Mouse (Mus musculus) testis, adult 2 months (tissue): Measurements from ENCODE around the gene Itgb3. TPM values are rescaled to one million over a fixed set of nuclear protein-coding genes. Genes with fewer than 3 reads are reported as not detected.
"Not testable (repeated sequence)": the region's sequence is repeated elsewhere in the genome, so short reads cannot be mapped to it uniquely, and the experiment has no call there.

ENCODE experiments used
- H3K27ac ChIP-seq: fragments of 200-500 bp; 2 replicates; pipeline ENCODE4 v1.5.1; 2012; ENCODE audit warnings: low read depth, low read length; ENCODE audit not compliant: control insufficient read depth, insufficient read depth
- H3K27me3 ChIP-seq: fragments of 200-500 bp; 2 replicates; pipeline ENCODE4 v1.6.1; 2012; ENCODE audit warnings: mild to moderate bottlenecking, low read length, moderate library complexity; ENCODE audit not compliant: control insufficient read depth, insufficient read depth
- H3K36me3 ChIP-seq: fragments of 200-500 bp; 2 replicates; pipeline ENCODE4 v1.6.1; 2012; ENCODE audit warnings: mild to moderate bottlenecking, low read length; ENCODE audit not compliant: control insufficient read depth, insufficient read depth
- H3K4me1 ChIP-seq: fragments of 200-500 bp; 2 replicates; pipeline ENCODE4 v1.6.1; 2012; ENCODE audit warnings: low read length; ENCODE audit not compliant: control insufficient read depth, insufficient read depth
- H3K4me3 ChIP-seq: fragments of 200-500 bp; 2 replicates; pipeline ENCODE4 v1.5.1; 2012; ENCODE audit warnings: low read depth, mild to moderate bottlenecking, low read length, moderate library complexity, mixed read lengths; ENCODE audit not compliant: control insufficient read depth
- CTCF ChIP-seq: fragments of 200-500 bp; IDR thresholded peaks from 2 replicates; pipeline ENCODE4 v1.5.1; 2012; ENCODE audit warnings: low read depth, mild to moderate bottlenecking, inconsistent platforms, low read length, moderate library complexity; ENCODE audit not compliant: control insufficient read depth, insufficient read depth, insufficient replicate concordance
- POLR2A ChIP-seq: fragments of 200-500 bp; IDR thresholded peaks from 2 replicates; pipeline ENCODE4 v1.6.1; 2012; ENCODE audit warnings: low read depth, mild to moderate bottlenecking, inconsistent platforms, low read length, moderate library complexity; ENCODE audit not compliant: control insufficient read depth
- polyA plus RNA-seq: library from polyadenylated mRNA; depleted of rRNA; stranded (reverse); fragments of >200 nt; gene quantifications from 2 replicates; pipeline ENCODE4 v1.2.3, GENCODE M21; 2012

The Itgb3 gene
- polyA plus RNA-seq, 1 experiment, result 1.4 TPM

DNA sequence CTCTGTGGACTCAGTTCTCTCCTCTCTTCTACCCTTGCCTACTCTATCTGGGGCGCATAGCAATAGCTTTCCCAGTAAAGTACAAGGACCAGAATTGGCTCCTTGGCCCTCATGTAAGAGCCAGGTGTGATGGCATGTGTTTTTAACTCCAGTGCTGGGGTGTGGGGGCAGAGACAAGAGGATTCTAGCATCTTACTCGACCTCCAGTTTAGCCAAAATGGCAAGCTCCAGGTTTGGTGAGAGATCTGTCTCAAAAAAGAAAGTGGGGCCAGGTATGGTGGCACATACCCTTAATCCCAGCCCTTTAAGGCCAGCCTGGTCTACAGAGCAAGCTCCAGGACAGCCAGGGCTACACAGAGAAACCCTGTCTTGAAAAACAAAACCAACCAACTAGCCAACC, 41.0 kb upstream of the Itgb3 start:
- Histone ChIP-seq H3K36me3 (no peaks in the 10 kb centered on the region), H3K27me3 (no peaks in the 10 kb centered on the region), H3K4me1 (peaks cover 2% of the 10 kb centered on the region), H3K4me3 (no peak overlapping the region), H3K27ac (no peak overlapping the region)
- TF ChIP-seq CTCF, result no peak
- no peak for TF ChIP-seq POLR2A

DNA sequence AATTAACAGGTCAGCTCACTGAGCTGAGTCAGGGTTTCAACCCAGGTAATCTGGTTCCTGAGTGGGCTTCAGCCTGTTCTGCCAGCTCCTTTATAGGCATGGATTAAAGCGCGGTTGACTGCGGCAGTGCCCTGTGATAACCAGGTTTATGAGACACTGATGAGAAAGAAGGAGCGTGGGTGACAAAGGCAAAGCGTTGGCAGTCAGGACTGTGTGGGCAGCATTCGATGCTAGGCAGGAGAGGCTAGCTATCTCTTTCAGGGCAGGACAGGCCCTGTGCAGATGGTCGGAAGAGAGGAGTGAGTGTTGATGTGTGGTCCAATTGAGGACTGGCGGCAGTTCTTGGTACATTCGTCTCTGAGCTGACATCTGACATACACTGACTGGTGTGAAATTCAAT, 40.1 kb upstream of the Itgb3 start:
- Histone ChIP-seq H3K4me3 (no peak overlapping the region), H3K27ac (no peak overlapping the region), H3K27me3 (no peaks in the 10 kb centered on the region), H3K4me1 (peaks cover 2% of the 10 kb centered on the region), H3K36me3 (no peaks in the 10 kb centered on the region)
- no peak for TF ChIP-seq POLR2A
- TF ChIP-seq CTCF, result no peak

- Histone ChIP-seq H3K27ac (no peak overlapping the region), H3K36me3 (no peaks in the 10 kb centered on the region), H3K4me1 (peaks cover 2% of the 10 kb centered on the region), H3K27me3 (no peaks in the 10 kb centered on the region), H3K4me3 (no peak overlapping the region)
- TF ChIP-seq CTCF, result no peak
- no peak for TF ChIP-seq POLR2A
Observed at GRCm38 (mm10) chr11:104568326-104568725, 39.5 kb upstream of the Itgb3 start.

DNA sequence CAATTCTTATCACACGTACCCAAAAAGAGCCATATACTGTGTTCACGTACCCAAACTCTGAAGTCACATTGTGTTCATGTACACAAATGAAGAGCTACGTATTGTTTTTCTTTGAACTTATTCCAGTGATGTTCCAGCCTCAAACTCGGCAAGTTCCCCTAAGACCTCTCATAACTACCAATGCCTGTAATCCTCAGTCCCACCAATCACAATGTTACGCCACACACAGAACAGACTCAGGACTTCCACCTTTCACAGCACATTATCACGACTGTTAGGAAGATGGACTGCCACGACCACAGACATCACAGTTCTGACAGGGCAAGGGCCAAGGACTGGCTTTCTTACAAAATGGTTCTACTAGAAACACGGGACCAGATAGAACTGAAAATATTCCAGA, 37.3 kb upstream of the Itgb3 start:
- H3K4me1 ChIP-seq, H3K36me3 ChIP-seq, H3K27me3 ChIP-seq, H3K4me3 ChIP-seq, H3K27ac ChIP-seq: not testable (repeated sequence)

- H3K4me3 ChIP-seq, result peak overlapping the region; percentile 17
- not testable (repeated sequence) for H3K27ac ChIP-seq, H3K27me3 ChIP-seq, H3K4me1 ChIP-seq, H3K36me3 ChIP-seq
Observed at GRCm38 (mm10) chr11:104571373-104571772, 36.4 kb upstream of the Itgb3 start.

DNA sequence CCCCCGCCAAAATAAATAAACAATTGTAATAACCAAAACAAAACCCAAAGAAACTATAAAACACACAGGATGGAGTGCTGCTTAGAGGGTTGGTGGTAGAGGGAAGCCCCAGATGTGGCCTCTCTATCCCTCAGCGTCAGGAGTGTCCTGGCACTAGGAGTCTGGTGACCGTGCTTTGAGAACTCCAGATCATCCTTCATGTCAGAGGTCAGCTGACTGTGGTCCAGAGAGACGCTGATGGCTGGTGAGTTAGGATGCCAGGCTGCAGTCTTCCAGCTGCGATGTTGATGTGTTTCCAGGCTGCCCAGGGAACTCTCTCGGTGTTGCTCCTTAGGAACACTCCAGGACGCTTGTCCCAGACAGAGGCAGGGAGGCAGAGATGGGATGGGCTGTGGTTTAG, 35.7 kb upstream of the Itgb3 start:
- Histone ChIP-seq H3K36me3 (no peaks in the 10 kb centered on the region), H3K4me1 (peaks cover 2% of the 10 kb centered on the region), H3K27me3 (no peaks in the 10 kb centered on the region), H3K4me3 (no peak overlapping the region), H3K27ac (no peak overlapping the region)
- TF ChIP-seq POLR2A (no peak), CTCF (no peak)

DNA sequence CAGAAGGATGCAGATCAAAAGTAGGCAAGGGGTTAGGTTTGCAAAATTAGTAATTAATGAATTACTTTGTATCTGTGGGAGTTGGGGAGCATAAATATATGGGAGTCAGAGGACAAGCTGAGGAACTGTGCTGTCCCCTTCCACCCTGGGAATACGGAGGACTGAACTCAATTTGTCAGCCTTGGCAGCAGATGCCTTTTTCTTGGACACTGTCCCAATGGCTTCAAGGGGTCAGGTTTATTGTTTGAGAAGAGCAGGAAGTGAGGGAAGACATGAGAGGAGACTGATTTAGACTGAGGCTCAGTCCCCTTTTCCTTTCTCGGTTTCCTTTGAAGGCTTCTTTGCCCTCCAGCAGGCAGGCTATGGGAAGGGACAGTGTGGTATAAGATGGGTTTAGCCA, 35.2 kb upstream of the Itgb3 start:
- no peak overlapping the region for H3K4me3 ChIP-seq
- H3K4me1 ChIP-seq, result peaks cover 2% of the 10 kb centered on the region
- no peak overlapping the region for H3K27ac ChIP-seq
- H3K27me3 ChIP-seq, result no peaks in the 10 kb centered on the region
- no peaks in the 10 kb centered on the region for H3K36me3 ChIP-seq
- TF ChIP-seq POLR2A (no peak), CTCF (no peak)

GRCm38 (mm10) chr11:104576772-104577612, 30.8 kb upstream of the Itgb3 start:
- no peak overlapping the region for H3K4me3 ChIP-seq
- H3K4me1 ChIP-seq, result peaks cover 3% of the 10 kb centered on the region
- H3K36me3 ChIP-seq, result no peaks in the 10 kb centered on the region
- no peaks in the 10 kb centered on the region for H3K27me3 ChIP-seq
- no peak overlapping the region for H3K27ac ChIP-seq
- TF ChIP-seq CTCF, result no peak
- no peak for TF ChIP-seq POLR2A
